Mouse (Mus musculus): ENCODE measurements at regions not wholly inside any gene's neighbourhood (a gene's known extent, or its start where the extent isn't known, plus 50 kb on each side); places are given as distances from the start of the nearest gene placed in this dataset.

DNA sequence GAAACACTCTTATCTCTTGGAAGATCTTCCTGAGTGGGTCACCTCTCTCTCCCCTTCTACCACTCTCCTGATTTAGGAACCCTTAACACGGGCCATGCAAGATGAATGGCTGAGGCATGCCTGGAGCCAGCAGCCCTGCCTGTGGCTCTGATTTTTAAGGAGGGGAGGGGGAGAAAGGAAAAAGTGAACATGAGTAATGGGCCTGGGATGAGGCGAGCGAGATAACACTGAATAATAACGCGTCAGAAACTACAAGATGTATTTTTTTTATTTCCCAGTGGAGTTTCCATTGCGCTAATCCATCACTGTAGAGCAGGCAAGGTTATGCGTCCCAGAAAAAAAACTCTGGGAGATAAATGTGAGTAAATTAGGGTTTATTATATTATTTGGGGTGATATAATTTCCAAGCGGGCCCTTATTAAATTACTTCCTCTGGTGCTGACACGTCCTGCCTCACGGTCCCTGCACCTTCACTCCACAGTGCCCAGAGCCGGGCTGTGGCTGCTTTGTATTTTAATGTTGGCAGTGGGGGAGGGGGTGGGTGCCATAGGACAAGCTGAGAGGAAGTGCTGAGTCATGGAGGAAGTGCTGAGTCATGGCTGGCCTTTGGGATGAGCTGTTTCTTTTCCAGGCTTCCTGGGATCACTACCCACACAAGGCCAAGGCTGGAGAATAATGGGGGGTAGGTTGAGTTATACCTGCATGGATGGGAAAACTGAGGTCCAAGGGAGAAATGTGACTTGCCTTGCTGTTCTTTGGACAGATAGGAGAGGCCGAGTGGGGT lies 103.6 kb upstream of the 4931429L15Rik start:
- Histone ChIP-seq H3K9ac (no peak overlapping the region), H3K4me2 (no peak overlapping the region), H3K4me3 (no peak overlapping the region), H3K27me3 (peaks cover 22% of the 10 kb centered on the region; the same call in 1 of the 2 replicates), H3K4me1 (replicated peaks) (peaks cover 29% of the 10 kb centered on the region), H3K27ac (peak overlapping the region; percentile 50; the same call in 1 of the 2 replicates), H3K9me3 (no peaks in the 10 kb centered on the region), H3K36me3 (no peaks in the 10 kb centered on the region)
- peak; percentile 75 for ATAC-seq (ENCODE audit: low FRiP score)
- 57% methylated on average over 12 of the region's 12 CpGs for WGBS

DNA sequence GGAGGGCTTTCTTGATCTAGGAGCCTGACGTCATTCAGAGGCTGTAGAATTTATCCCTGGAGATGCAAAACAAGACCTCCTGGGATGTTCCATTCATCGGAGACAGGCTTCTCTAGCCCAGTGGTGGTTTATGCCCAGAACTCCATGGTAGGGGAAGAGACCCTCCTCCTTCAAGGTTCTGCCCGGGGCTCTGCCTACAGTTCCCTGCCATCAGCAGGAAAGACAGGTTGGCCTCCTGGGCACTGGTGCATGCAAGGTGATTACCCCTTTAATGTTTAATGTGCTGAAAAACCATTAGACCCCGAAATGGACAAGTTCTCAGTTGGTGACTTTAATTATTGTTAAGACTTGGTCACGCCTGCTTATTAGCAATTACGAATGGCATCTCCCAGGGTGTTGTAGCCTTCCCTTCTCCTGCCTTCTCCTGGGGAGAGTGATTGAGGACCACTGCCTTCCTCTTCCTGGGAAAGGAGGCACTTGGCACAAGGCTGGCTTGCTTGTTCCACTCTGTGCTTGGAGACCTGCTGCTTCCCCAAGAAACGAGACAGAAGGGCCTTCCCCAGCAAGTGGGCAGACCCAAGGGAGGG lies 102.0 kb upstream of the 4931429L15Rik start:
- no peaks in the 10 kb centered on the region for H3K36me3 ChIP-seq
- WGBS = 30% methylated on average over 7 of the region's 7 CpGs
- H3K9ac ChIP-seq = no peak overlapping the region
- no peak overlapping the region for H3K4me3 ChIP-seq
- ATAC-seq (ENCODE audit: low FRiP score) = no peak
- H3K27ac ChIP-seq = no peak overlapping the region
- no peaks in the 10 kb centered on the region for H3K9me3 ChIP-seq
- H3K4me2 ChIP-seq = no peak overlapping the region
- peaks cover 15% of the 10 kb centered on the region; the same call in 1 of the 2 replicates for H3K27me3 ChIP-seq
- H3K4me1 ChIP-seq (replicated peaks) = peaks cover 29% of the 10 kb centered on the region

DNA sequence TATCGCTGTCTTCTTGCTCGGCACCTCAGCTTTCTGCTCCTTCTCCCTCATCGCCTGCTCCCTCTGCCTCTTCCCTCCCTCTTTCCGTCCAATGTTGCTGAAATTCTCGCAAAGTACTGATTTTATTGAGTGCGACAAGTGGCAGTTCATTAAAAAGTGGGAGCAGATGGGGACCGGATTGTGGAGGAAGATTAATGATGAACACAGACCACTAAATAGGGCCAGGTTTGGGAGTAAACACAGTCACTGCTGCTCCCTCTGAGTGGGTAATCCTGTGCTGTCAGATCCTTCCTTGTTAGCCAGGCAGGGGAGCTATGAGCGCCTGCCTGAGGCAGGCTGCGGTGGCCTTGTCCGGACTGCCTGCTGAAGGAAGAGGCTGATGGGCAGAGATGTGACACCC lies 91.9 kb upstream of the 4931429L15Rik start:
- H3K9ac ChIP-seq = no peak overlapping the region
- H3K4me3 ChIP-seq = no peak overlapping the region
- H3K27ac ChIP-seq = no peak overlapping the region
- ATAC-seq (ENCODE audit: low FRiP score) = no peak
- H3K4me2 ChIP-seq = no peak overlapping the region
- WGBS = 74% methylated on average over 10 of the region's 10 CpGs
- peaks cover 10% of the 10 kb centered on the region; the same call in 1 of the 2 replicates for H3K9me3 ChIP-seq
- H3K4me1 ChIP-seq (replicated peaks) = no peaks in the 10 kb centered on the region
- H3K27me3 ChIP-seq = peaks cover 19% of the 10 kb centered on the region; the same call in 1 of the 2 replicates
- H3K36me3 ChIP-seq = no peaks in the 10 kb centered on the region

DNA sequence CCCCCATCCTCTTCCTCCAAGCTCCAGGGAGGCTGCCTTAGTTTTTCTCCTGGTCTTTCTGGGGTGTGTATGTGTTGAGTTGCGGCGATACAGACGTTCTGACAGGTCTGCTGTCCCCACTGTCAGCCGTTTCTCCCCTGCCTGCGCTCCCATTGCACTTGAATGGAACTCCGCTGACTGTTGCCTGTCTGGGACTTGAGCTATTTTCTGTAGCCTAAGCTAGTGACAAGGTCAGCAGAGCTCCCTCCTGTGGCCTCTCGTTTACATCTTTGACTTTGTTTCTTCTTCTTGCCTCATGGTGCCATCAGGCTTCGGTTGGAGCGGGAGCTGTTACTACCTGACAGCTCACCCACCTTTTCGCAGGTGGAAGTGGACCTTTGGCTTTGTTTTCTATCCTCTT lies 89.0 kb upstream of the 4931429L15Rik start:
- WGBS = 76% methylated on average over 10 of the region's 10 CpGs
- peaks cover 10% of the 10 kb centered on the region; the same call in 1 of the 2 replicates for H3K9me3 ChIP-seq

DNA sequence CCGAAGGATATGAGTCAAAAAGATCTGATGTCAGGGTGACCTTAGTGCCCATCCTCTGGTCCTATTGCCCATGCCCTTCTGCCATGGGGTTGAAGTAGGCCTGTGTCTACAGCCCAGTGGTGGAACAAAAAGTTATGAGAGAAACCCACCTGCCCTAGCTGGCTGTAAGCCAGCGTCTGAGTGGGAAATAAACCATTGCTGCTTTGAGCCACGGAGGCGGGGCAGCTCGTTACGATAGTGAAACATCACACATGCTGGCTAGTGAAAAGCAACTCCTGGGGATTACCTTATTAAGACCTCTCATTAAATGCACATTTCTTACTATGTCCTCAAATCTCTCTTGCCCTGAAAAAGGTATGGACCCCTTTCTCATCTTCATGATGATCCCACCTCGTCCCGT lies 86.8 kb upstream of the 4931429L15Rik start:
- H3K9ac ChIP-seq = no peak overlapping the region
- H3K4me1 ChIP-seq (replicated peaks) = no peaks in the 10 kb centered on the region
- no peak overlapping the region for H3K27ac ChIP-seq
- no peaks in the 10 kb centered on the region for H3K27me3 ChIP-seq
- WGBS = 77% methylated on average over 8 of the region's 8 CpGs
- no peak overlapping the region for H3K4me2 ChIP-seq
- H3K36me3 ChIP-seq = no peaks in the 10 kb centered on the region
- H3K4me3 ChIP-seq = no peak overlapping the region
- no peak for ATAC-seq (ENCODE audit: low FRiP score)
- H3K9me3 ChIP-seq = no peaks in the 10 kb centered on the region

More for the DNA sequence above, 89.0 kb upstream of the 4931429L15Rik start:
- no peak overlapping the region for H3K4me2 ChIP-seq
- H3K36me3 ChIP-seq = no peaks in the 10 kb centered on the region
- no peak overlapping the region for H3K4me3 ChIP-seq
- no peak overlapping the region for H3K9ac ChIP-seq
- no peak overlapping the region for H3K27ac ChIP-seq
- ATAC-seq (ENCODE audit: low FRiP score) = no peak
- no peaks in the 10 kb centered on the region for H3K4me1 ChIP-seq (replicated peaks)
- H3K27me3 ChIP-seq = 0 out of 2 replicates have a peak, but pooled peaks cover 3% of the 10 kb centered on the region

DNA sequence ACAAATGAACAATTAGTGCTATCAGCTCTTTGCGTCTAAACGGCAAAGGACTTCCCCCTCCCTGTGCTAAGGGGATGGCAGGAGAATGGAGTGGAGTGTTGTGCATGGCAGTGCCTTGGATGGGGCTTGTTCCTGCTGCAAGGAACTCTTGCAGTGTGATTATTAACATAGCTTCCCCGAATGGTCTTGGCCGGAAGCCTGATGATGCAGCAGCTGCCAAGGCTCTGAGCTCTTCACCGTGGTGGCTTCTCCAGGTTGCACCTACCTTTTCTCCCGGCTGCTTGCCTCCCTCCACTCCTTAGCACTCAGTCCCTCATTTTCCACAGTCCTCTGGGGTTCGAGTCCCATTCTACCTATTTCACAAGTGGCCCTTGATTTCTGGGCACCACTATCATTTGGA lies 76.8 kb upstream of the 4931429L15Rik start:
- no peak overlapping the region for H3K4me2 ChIP-seq
- H3K36me3 ChIP-seq = no peaks in the 10 kb centered on the region
- 83% methylated on average over 7 of the region's 7 CpGs for WGBS
- H3K4me1 ChIP-seq (replicated peaks) = peaks cover 13% of the 10 kb centered on the region
- no peak for ATAC-seq (ENCODE audit: low FRiP score)
- peaks cover 28% of the 10 kb centered on the region for H3K27me3 ChIP-seq
- H3K9me3 ChIP-seq = 0 out of 2 replicates have a peak, but pooled peaks cover 3% of the 10 kb centered on the region
- no peak overlapping the region for H3K9ac ChIP-seq
- no peak overlapping the region for H3K27ac ChIP-seq
- H3K4me3 ChIP-seq = no peak overlapping the region

DNA sequence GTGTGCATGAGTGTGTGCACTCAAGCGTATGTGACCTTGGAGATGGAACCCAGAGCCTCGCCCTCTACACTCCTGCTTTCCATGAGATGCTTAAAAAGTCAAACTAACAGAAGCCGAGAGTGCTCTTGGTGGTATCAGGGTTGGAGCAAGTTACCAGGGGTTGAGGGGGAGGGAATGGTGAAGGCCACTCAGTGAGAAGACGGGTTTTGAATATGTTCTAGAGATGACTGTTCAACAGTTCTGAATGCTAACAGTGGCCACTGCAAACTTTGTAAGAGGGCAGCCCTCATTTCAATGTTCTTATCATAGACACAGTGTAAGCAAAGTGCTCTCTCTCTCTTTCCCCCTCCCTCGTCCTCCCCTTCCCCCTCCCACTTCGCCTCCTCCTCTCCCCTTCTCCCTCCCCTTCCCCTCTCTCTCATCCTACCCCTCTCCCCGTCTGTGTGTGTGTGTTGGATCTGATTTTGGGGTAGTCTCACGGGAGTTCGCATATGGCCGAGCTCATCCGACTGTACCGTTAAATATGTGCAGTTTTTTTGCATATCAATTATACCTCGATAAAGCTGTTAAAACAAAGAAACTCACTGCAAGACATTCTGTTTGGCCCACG lies 75.5 kb upstream of the 4931429L15Rik start:
- WGBS = 50% methylated on average over 14 of the region's 14 CpGs
- Histone ChIP-seq H3K4me1 (replicated peaks) (peaks cover 13% of the 10 kb centered on the region), H3K9me3 (0 out of 2 replicates have a peak, but pooled peaks cover 3% of the 10 kb centered on the region), H3K4me2 (no peak overlapping the region), H3K36me3 (no peaks in the 10 kb centered on the region), H3K27ac (no peak overlapping the region), H3K4me3 (no peak overlapping the region), H3K27me3 (peaks cover 33% of the 10 kb centered on the region), H3K9ac (no peak overlapping the region)
- no peak for ATAC-seq (ENCODE audit: low FRiP score)

DNA sequence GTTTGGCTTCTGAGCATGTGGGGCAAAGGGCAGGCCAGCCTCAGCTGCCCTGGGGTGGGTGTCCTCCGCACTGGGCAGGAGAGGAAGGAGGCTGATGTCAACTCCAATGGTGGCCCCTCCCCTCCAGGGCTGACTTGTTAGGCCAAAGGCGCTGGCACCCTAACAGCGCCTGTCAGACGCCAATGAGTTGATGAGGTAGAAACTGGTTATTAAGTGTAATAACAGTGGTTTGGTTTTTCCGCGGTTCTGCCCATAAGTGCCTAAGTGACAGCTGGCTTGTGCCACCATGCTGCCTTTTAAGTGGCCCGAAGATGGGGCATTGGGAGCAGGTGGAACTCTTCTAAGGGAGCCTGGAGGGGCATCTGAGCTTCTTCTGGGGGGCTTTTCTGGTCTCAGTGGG lies 74.5 kb upstream of the 4931429L15Rik start:
- Histone ChIP-seq H3K9ac (no peak overlapping the region), H3K4me3 (no peak overlapping the region), H3K4me2 (no peak overlapping the region), H3K27me3 (peaks cover 33% of the 10 kb centered on the region), H3K9me3 (0 out of 2 replicates have a peak, but pooled peaks cover 3% of the 10 kb centered on the region), H3K27ac (no peak overlapping the region), H3K36me3 (no peaks in the 10 kb centered on the region), H3K4me1 (replicated peaks) (peaks cover 23% of the 10 kb centered on the region)
- no peak for ATAC-seq (ENCODE audit: low FRiP score)
- 75% methylated on average over 7 of the region's 7 CpGs for WGBS

DNA sequence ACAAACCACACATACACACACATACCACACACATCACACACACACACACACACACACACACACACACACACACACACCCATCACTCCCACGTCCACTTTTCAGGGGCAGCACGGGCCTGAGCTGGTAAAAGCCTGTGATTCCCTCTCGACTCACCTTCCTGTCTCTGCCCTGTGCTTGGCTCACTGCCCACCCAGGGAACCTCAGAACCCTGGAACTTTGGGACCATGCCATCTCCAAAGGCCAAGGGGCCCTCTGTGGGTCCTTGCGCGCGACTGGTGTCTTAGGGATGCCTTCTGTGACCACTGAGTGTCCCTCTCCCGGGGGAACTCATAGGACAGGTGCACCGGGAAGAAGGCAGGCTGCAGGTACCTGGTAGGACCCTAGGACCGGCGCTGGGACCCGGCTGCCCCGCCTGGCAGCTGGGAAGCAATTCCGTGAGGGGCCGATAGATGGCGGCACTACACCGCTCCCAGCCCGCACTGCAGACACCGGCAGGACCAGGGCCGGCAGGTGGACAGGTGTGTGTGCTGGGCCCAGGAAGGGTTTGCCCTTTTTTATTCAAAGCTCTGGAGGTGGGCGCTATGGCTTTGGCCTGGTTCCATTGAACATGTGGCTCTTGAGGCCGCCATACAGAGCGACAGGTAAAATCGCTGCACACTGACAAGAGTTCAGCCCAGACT lies 73.0 kb upstream of the 4931429L15Rik start:
- H3K4me1 ChIP-seq (replicated peaks) = peaks cover 32% of the 10 kb centered on the region
- peaks cover 32% of the 10 kb centered on the region for H3K27me3 ChIP-seq
- H3K4me3 ChIP-seq = no peak overlapping the region
- H3K27ac ChIP-seq = no peak overlapping the region
- H3K9ac ChIP-seq = no peak overlapping the region
- no peaks in the 10 kb centered on the region for H3K9me3 ChIP-seq
- ATAC-seq (ENCODE audit: low FRiP score) = peak; percentile 23; the same call in 1 of the 2 replicates
- 6% methylated on average over 23 of the region's 23 CpGs for WGBS
- peak overlapping the region; percentile 34 for H3K4me2 ChIP-seq
- H3K36me3 ChIP-seq = no peaks in the 10 kb centered on the region

DNA sequence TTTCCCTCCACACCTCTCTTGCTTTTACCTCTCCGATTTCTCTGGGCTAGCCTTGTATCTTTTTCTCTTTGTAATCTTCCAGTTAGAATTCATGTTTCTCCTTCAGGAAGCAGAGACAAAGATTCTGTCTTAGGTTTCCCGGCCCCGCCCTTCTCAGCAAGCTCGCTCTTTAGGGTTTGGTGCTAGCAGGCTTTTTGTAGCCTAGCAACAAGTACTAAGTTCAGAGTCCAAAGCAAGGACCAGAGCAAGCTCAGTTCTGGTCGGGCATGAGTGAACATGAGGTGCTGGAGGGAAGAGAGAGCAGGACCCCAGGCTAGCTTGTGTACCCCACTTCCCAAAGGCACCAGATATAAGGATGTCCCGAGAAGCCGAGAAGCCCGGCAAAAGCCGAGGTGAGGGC lies 70.0 kb upstream of the 4931429L15Rik start:
- Histone ChIP-seq H3K9ac (peak overlapping the region; percentile 72), H3K27me3 (peaks cover 23% of the 10 kb centered on the region)
- ATAC-seq (ENCODE audit: low FRiP score) = no peak; the same call in 1 of the 2 replicates

DNA sequence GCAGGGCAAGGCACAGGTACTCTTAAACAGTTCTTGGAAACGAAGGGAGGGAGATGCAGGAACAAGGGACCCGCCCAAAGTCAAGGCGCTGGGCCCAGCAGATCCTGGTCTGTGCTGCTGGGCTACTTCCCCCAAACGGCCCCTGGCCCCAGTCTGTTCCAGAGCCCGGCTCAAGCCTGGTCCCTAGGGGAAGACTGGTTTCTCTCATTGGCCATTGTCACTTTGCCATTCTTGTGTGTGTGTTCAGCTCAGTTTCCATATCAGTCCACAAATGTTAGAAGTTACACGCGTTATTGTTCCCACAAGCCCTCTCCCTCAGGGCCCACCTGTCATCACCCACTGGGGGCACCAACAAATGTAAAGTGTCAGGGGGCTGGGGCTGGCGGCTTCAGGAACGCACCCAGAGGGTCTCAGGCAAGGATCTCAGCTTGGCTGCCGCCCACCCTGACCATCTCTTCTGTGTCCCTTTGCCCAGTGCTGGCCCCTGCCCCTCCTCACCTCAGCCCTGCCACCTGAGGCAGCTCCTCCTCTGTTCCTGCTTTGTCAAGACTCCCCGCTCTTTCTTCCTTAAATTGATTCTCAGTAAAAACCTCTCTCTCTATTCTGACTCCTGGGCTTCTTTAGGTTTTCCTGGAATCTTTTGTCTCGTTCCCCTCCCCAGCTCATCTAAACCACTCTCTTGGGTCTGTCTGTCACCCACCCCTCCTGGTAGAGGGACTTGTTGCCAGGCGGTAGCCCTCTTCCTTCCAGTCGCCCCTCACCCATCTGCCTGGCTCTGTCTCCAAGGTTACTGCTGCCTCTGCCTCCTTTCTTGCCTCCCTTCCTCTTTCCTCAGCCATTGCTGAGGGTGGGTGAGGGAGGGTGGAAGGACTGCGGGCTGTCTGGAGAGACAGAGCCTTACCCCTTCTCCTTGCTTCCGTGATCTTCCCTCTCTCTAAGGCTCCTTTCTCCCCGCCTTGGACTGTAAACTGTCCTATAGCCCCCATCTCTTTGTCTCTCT lies 69.2 kb upstream of the 4931429L15Rik start:
- Histone ChIP-seq H3K36me3 (no peaks in the 10 kb centered on the region), H3K4me3 (peak overlapping the region; percentile 42), H3K9me3 (no peaks in the 10 kb centered on the region), H3K4me1 (replicated peaks) (peaks cover 25% of the 10 kb centered on the region), H3K27me3 (peaks cover 16% of the 10 kb centered on the region), H3K4me2 (peak overlapping the region; percentile 62), H3K9ac (peak overlapping the region; percentile 72), H3K27ac (peak overlapping the region; percentile 86)
- ATAC-seq (ENCODE audit: low FRiP score) = peak; percentile 76
- WGBS = 22% methylated on average over 17 of the region's 17 CpGs

More for the DNA sequence above, 70.0 kb upstream of the 4931429L15Rik start:
- no peaks in the 10 kb centered on the region for H3K36me3 ChIP-seq
- H3K27ac ChIP-seq = peak overlapping the region; percentile 86
- H3K4me2 ChIP-seq = peak overlapping the region; percentile 62
- peaks cover 25% of the 10 kb centered on the region for H3K4me1 ChIP-seq (replicated peaks)
- no peaks in the 10 kb centered on the region for H3K9me3 ChIP-seq
- H3K4me3 ChIP-seq = peak overlapping the region; percentile 42
- 6% methylated on average over 9 of the region's 9 CpGs for WGBS
